Mouse (Mus musculus): Measurements from ENCODE around the gene Pkp4. TPM values are rescaled to one million over a fixed set of nuclear protein-coding genes. Genes with fewer than 3 reads are reported as not detected.

The Pkp4 gene
- polyA plus RNA-seq, 1 experiment = 58.0 TPM

- TF ChIP-seq POLR2A (IDR thresholded peaks at IDR 0.05; ENCODE audit: borderline replicate concordance, extremely low read depth, insufficient read depth, insufficient read length, poor library complexity, severe bottlenecking) = no peak
- TF ChIP-seq CTCF (IDR thresholded peaks at IDR 0.05; ENCODE audit: borderline replicate concordance, extremely low read depth, insufficient read depth, insufficient read length) = no peak
- no peak for DNase-seq (ENCODE audit: low read depth)
Observed at GRCm38 (mm10) chr2:59245098-59245388, 84.4 kb downstream of the Pkp4 start.

GRCm38 (mm10) chr2:59248806-59249205, 88.2 kb downstream of the Pkp4 start:
- TF ChIP-seq CTCF (IDR thresholded peaks at IDR 0.05; ENCODE audit: borderline replicate concordance, extremely low read depth, insufficient read depth, insufficient read length) (no peak), POLR2A (IDR thresholded peaks at IDR 0.05; ENCODE audit: borderline replicate concordance, extremely low read depth, insufficient read depth, insufficient read length, poor library complexity, severe bottlenecking) (no peak)
- DNase-seq (ENCODE audit: low read depth) = no peak

- no peak for TF ChIP-seq POLR2A (IDR thresholded peaks at IDR 0.05; ENCODE audit: borderline replicate concordance, extremely low read depth, insufficient read depth, insufficient read length, poor library complexity, severe bottlenecking)
- no peak for TF ChIP-seq CTCF (IDR thresholded peaks at IDR 0.05; ENCODE audit: borderline replicate concordance, extremely low read depth, insufficient read depth, insufficient read length)
- no peak for DNase-seq (ENCODE audit: low read depth)
Observed at GRCm38 (mm10) chr2:59252818-59253217, 92.2 kb downstream of the Pkp4 start.

GRCm38 (mm10) chr2:59253435-59253834, 92.8 kb downstream of the Pkp4 start:
- no peak for TF ChIP-seq CTCF (IDR thresholded peaks at IDR 0.05; ENCODE audit: borderline replicate concordance, extremely low read depth, insufficient read depth, insufficient read length)
- TF ChIP-seq POLR2A (IDR thresholded peaks at IDR 0.05; ENCODE audit: borderline replicate concordance, extremely low read depth, insufficient read depth, insufficient read length, poor library complexity, severe bottlenecking) = no peak
- DNase-seq (ENCODE audit: low read depth) = no peak

- peak; percentile 30 for DNase-seq (ENCODE audit: low read depth)
- no peak for TF ChIP-seq POLR2A (IDR thresholded peaks at IDR 0.05; ENCODE audit: borderline replicate concordance, extremely low read depth, insufficient read depth, insufficient read length, poor library complexity, severe bottlenecking)
- TF ChIP-seq CTCF (IDR thresholded peaks at IDR 0.05; ENCODE audit: borderline replicate concordance, extremely low read depth, insufficient read depth, insufficient read length) = no peak
Observed at GRCm38 (mm10) chr2:59258821-59259231, 98.2 kb downstream of the Pkp4 start.

- TF ChIP-seq POLR2A (IDR thresholded peaks at IDR 0.05; ENCODE audit: borderline replicate concordance, extremely low read depth, insufficient read depth, insufficient read length, poor library complexity, severe bottlenecking) (no peak), CTCF (IDR thresholded peaks at IDR 0.05; ENCODE audit: borderline replicate concordance, extremely low read depth, insufficient read depth, insufficient read length) (no peak)
- DNase-seq (ENCODE audit: low read depth) = no peak
Observed at GRCm38 (mm10) chr2:59259346-59259745, 98.7 kb downstream of the Pkp4 start.

- TF ChIP-seq CTCF (IDR thresholded peaks at IDR 0.05; ENCODE audit: borderline replicate concordance, extremely low read depth, insufficient read depth, insufficient read length) (no peak), POLR2A (IDR thresholded peaks at IDR 0.05; ENCODE audit: borderline replicate concordance, extremely low read depth, insufficient read depth, insufficient read length, poor library complexity, severe bottlenecking) (no peak)
- no peak for DNase-seq (ENCODE audit: low read depth)
Observed at GRCm38 (mm10) chr2:59261203-59261602, 100.6 kb downstream of the Pkp4 start.

GRCm38 (mm10) chr2:59266428-59266827, 105.8 kb downstream of the Pkp4 start:
- no peak for TF ChIP-seq POLR2A (IDR thresholded peaks at IDR 0.05; ENCODE audit: borderline replicate concordance, extremely low read depth, insufficient read depth, insufficient read length, poor library complexity, severe bottlenecking)
- TF ChIP-seq CTCF (IDR thresholded peaks at IDR 0.05; ENCODE audit: borderline replicate concordance, extremely low read depth, insufficient read depth, insufficient read length) = no peak
- DNase-seq (ENCODE audit: low read depth) = no peak

- DNase-seq (ENCODE audit: low read depth) = no peak
- TF ChIP-seq POLR2A (IDR thresholded peaks at IDR 0.05; ENCODE audit: borderline replicate concordance, extremely low read depth, insufficient read depth, insufficient read length, poor library complexity, severe bottlenecking) (no peak), CTCF (IDR thresholded peaks at IDR 0.05; ENCODE audit: borderline replicate concordance, extremely low read depth, insufficient read depth, insufficient read length) (no peak)
Observed at GRCm38 (mm10) chr2:59271835-59272234, 111.2 kb downstream of the Pkp4 start.

GRCm38 (mm10) chr2:59272713-59273112, 112.1 kb downstream of the Pkp4 start:
- TF ChIP-seq POLR2A (IDR thresholded peaks at IDR 0.05; ENCODE audit: borderline replicate concordance, extremely low read depth, insufficient read depth, insufficient read length, poor library complexity, severe bottlenecking) (no peak), CTCF (IDR thresholded peaks at IDR 0.05; ENCODE audit: borderline replicate concordance, extremely low read depth, insufficient read depth, insufficient read length) (no peak)

GRCm38 (mm10) chr2:59280914-59281562, 120.4 kb downstream of the Pkp4 start:
- TF ChIP-seq CTCF (IDR thresholded peaks at IDR 0.05; ENCODE audit: borderline replicate concordance, extremely low read depth, insufficient read depth, insufficient read length) (no peak), POLR2A (IDR thresholded peaks at IDR 0.05; ENCODE audit: borderline replicate concordance, extremely low read depth, insufficient read depth, insufficient read length, poor library complexity, severe bottlenecking) (no peak)
- no peak for DNase-seq (ENCODE audit: low read depth)

More at GRCm38 (mm10) chr2:59272713-59273112, 112.1 kb downstream of the Pkp4 start:
- DNase-seq (ENCODE audit: low read depth) = no peak

GRCm38 (mm10) chr2:59282966-59283365, 122.3 kb downstream of the Pkp4 start:
- TF ChIP-seq POLR2A (IDR thresholded peaks at IDR 0.05; ENCODE audit: borderline replicate concordance, extremely low read depth, insufficient read depth, insufficient read length, poor library complexity, severe bottlenecking) (no peak), CTCF (IDR thresholded peaks at IDR 0.05; ENCODE audit: borderline replicate concordance, extremely low read depth, insufficient read depth, insufficient read length) (no peak)

More at GRCm38 (mm10) chr2:59282966-59283365, 122.3 kb downstream of the Pkp4 start:
- no peak for DNase-seq (ENCODE audit: low read depth)
